Mouse (Mus musculus) cerebellum, adult 2 months (tissue): ENCODE data around the gene Slc24a2.

ENCODE experiments used
- CTCF ChIP-seq: fragments of 200-500 bp; IDR thresholded peaks from 2 replicates; pipeline ENCODE4 v1.5.1; 2011; ENCODE audit warnings: low read depth, mild to moderate bottlenecking, control low read depth, low read length, moderate library complexity, borderline replicate concordance; ENCODE audit not compliant: insufficient read depth
- POLR2A ChIP-seq: fragments of 200-500 bp; IDR thresholded peaks from 2 replicates; pipeline ENCODE4 v1.6.1; 2011; ENCODE audit warnings: low read length, control low read depth, borderline replicate concordance; ENCODE audit not compliant: insufficient read depth

GRCm38 (mm10) chr4:87201229-87201628 lies 29.0 kb downstream of the Slc24a2 start:
- no peak for TF ChIP-seq CTCF
- no peak for TF ChIP-seq POLR2A
